Mouse (Mus musculus): ENCODE data around the gene Angptl6. TPM values are rescaled to one million over a fixed set of nuclear protein-coding genes. Genes with fewer than 3 reads are reported as not detected.
"Not testable (repeated sequence)": the region's sequence is repeated elsewhere in the genome, so short reads cannot be mapped to it uniquely, and the experiment has no call there.

Angptl6 gene
- total RNA-seq, 1 experiment from 2014 or later: 0.70 TPM

GRCm38 (mm10) chr9:20857131-20857530, 22.4 kb downstream of the Angptl6 start:
- ATAC-seq (ENCODE audit: extremely low read depth, insufficient number of reproducible peaks, low FRiP score, poor library complexity, severe bottlenecking): peak; percentile 43; the same call in 1 of the 2 replicates

GRCm38 (mm10) chr9:20850179-20850578, 29.3 kb downstream of the Angptl6 start:
- ATAC-seq (ENCODE audit: extremely low read depth, insufficient number of reproducible peaks, low FRiP score, poor library complexity, severe bottlenecking): no peak

- ATAC-seq (ENCODE audit: extremely low read depth, insufficient number of reproducible peaks, low FRiP score, poor library complexity, severe bottlenecking): no peak
Observed at GRCm38 (mm10) chr9:20842670-20843069, 36.9 kb downstream of the Angptl6 start.

GRCm38 (mm10) chr9:20842211-20842610, 37.3 kb downstream of the Angptl6 start:
- no peak for ATAC-seq (ENCODE audit: extremely low read depth, insufficient number of reproducible peaks, low FRiP score, poor library complexity, severe bottlenecking)

- no peak for ATAC-seq (ENCODE audit: extremely low read depth, insufficient number of reproducible peaks, low FRiP score, poor library complexity, severe bottlenecking)
Observed at GRCm38 (mm10) chr9:20838931-20839330, 40.6 kb downstream of the Angptl6 start.

GRCm38 (mm10) chr9:20837184-20837947, 42.2 kb downstream of the Angptl6 start:
- no peak for ATAC-seq (ENCODE audit: extremely low read depth, insufficient number of reproducible peaks, low FRiP score, poor library complexity, severe bottlenecking)

GRCm38 (mm10) chr9:20835431-20835954, 44.0 kb downstream of the Angptl6 start:
- ATAC-seq (ENCODE audit: extremely low read depth, insufficient number of reproducible peaks, low FRiP score, poor library complexity, severe bottlenecking): not testable (repeated sequence)

GRCm38 (mm10) chr9:20834881-20835280, 44.6 kb downstream of the Angptl6 start:
- ATAC-seq (ENCODE audit: extremely low read depth, insufficient number of reproducible peaks, low FRiP score, poor library complexity, severe bottlenecking): no peak

- ATAC-seq (ENCODE audit: extremely low read depth, insufficient number of reproducible peaks, low FRiP score, poor library complexity, severe bottlenecking): peak; percentile 28; the same call in 1 of the 2 replicates
Observed at GRCm38 (mm10) chr9:20830901-20831643, 48.5 kb downstream of the Angptl6 start.

GRCm38 (mm10) chr9:20828127-20828526, 51.4 kb downstream of the Angptl6 start:
- no peak for ATAC-seq (ENCODE audit: extremely low read depth, insufficient number of reproducible peaks, low FRiP score, poor library complexity, severe bottlenecking)

GRCm38 (mm10) chr9:20825781-20826180, 53.7 kb downstream of the Angptl6 start:
- no peak for ATAC-seq (ENCODE audit: extremely low read depth, insufficient number of reproducible peaks, low FRiP score, poor library complexity, severe bottlenecking)

Other genes starting within 250 kb of the Angptl6 start
- 154 and 184 TPM in 2 replicates for gene Ubl5, start 236.8 kb downstream of the Angptl6 start, total RNA-seq (2017)
- gene Fbxl12, start 235.0 kb downstream of the Angptl6 start, total RNA-seq (2017): 32.3 and 36.5 TPM in 2 replicates
- gene Pin1, start 227.6 kb downstream of the Angptl6 start, total RNA-seq (2017): 9.8 and 11.5 TPM in 2 replicates
- gene Olfm2, start 133.4 kb downstream of the Angptl6 start, total RNA-seq (2017): not detected in 2 replicates
- 1.5 and 2.2 TPM in 2 replicates for gene Col5a3, start 64.7 kb downstream of the Angptl6 start, total RNA-seq (2017)
- gene Rdh8, start 61.2 kb downstream of the Angptl6 start, total RNA-seq (2017): not detected in 2 replicates
- gene A230050P20Rik, start 11.1 kb downstream of the Angptl6 start, total RNA-seq (2017): 21.3 and 23.1 TPM in 2 replicates
- 42.1 and 48.9 TPM in 2 replicates for gene Ppan, start 8.4 kb upstream of the Angptl6 start, total RNA-seq (2017)
- gene Eif3g, start 18.9 kb upstream of the Angptl6 start, total RNA-seq (2017): 91.0 and 92.9 TPM in 2 replicates
- 58.3 and 60.4 TPM in 2 replicates for gene Dnmt1, start 80.2 kb upstream of the Angptl6 start, total RNA-seq (2017)
- 0.98 and 1.3 TPM in 2 replicates for gene S1pr2, start 97.1 kb upstream of the Angptl6 start, total RNA-seq (2017)
- 26.6 and 30.0 TPM in 2 replicates for gene Mrpl4, start 123.0 kb upstream of the Angptl6 start, total RNA-seq (2017)
- 34.6 and 36.9 TPM in 2 replicates for gene Icam1, start 136.3 kb upstream of the Angptl6 start, total RNA-seq (2017)
- not detected in 2 replicates for gene Icam4, start 149.6 kb upstream of the Angptl6 start, total RNA-seq (2017)
- 0.12 TPM in 1 of 2 replicates, not detected in the other for gene Icam5, start 152.3 kb upstream of the Angptl6 start, total RNA-seq (2017)
- not detected in 2 replicates for gene Zglp1, start 187.4 kb upstream of the Angptl6 start, total RNA-seq (2017)
- 0.23 and 0.25 TPM in 2 replicates for gene Gm49373, start 193.4 kb upstream of the Angptl6 start, total RNA-seq (2017)
- gene Fdx1l, start 193.9 kb upstream of the Angptl6 start, total RNA-seq (2017): 11.1 and 15.7 TPM in 2 replicates
- gene Gm38431, start 212.3 kb upstream of the Angptl6 start, total RNA-seq (2017): 4.7 TPM in 2 replicates
- gene Raver1, start 212.3 kb upstream of the Angptl6 start, total RNA-seq (2017): 15.0 and 15.4 TPM in 2 replicates

Measured in neutrophil, adult 5-6 weeks (primary cell).